Mouse (Mus musculus) adrenal gland, adult 2 months (tissue): ENCODE results near the gene 1700015G11Rik. TPM values are rescaled to one million over a fixed set of nuclear protein-coding genes. Genes with fewer than 3 reads are reported as not detected.

Experiments used
- DNase-seq: peaks from one replicate; pipeline ENCODE4 v3.0.0; 2021
- polyA plus RNA-seq: library from polyadenylated mRNA; depleted of rRNA; stranded (reverse); fragments of >200 nt; gene quantifications from 2 replicates; pipeline ENCODE4 v1.2.3, GENCODE M21; 2012; rRNA removed
- total RNA-seq, 2 experiments: library from RNA; stranded (reverse); gene quantifications; 2 replicates each; pipeline ENCODE4 v1.2.3; 2021

Gene 1700015G11Rik
- total and polyA plus RNA-seq, 3 experiments, result not detected

DNA sequence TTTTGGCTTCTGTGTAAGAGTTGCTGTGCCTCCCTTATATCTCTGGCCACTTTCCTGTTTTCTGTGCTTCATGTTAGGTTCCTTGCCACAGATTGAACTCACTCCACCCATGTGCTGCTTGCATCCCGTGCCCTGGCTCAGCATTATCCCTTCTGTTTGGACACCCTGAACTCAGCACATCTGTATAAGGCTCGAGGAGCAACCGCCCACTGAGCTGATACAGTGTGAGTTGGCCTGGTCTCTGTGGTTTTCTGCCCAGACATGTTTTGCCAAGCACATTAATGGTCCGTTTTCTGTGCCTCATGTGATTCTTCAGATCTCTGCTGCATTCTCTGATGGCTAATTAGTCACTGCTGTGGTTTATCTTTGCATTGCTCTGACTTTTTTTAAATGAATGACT lies 47.9 kb downstream of the 1700015G11Rik start:
- no peak for DNase-seq

DNA sequence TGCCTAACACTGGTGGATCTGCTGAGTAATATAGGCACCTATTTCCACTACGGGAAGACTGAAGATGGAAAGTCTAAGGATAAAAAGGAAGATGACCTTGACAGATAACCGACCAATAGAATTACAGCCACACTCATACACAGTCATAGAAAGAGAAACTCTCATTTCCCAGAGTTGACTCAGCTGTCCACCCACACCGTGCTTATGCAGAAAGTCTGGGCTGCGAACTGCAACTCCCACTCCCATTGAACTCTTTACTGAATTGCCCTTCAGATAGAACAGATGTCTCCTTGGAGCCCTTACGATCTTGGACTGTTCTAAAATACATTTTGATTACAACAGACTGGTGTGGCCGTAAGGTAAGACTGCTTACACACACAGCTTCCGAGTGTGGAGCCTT lies 50.8 kb downstream of the 1700015G11Rik start:
- peak; percentile 59 for DNase-seq

DNA sequence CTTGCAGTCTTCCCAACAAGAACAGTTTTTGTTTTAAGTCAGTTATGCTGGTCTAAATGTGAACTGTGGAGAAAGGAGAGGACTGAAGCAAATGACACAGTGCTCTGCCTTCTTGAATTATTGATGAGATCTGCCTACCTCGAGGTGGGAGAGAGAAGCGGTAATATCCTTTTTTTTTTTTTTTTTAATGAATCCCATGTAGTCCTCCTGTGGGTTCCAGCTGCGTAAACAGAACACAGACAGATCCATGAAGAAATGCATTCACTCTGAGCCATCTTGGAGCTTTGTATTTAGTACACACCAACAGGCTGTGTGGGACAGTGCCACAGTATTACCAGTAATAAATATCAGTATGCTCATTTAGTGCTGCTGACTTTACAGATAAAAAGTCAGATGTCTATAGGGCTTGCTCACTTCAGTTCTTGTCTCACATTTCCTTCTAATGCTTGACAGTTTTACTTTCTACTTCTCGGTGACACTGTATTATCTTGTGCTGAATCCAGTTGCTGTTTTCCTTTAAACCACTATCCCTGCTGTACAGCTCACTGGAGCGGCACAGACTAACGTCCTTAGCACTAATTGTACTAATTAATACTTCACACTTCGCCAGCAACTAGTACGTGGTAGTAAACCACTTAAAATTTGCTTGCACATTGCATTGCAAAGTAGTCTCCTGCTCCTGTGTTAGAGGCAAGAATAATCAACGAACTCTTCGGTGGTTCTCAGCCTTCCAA lies 53.1 kb downstream of the 1700015G11Rik start:
- DNase-seq, result no peak

Other genes starting within 250 kb of the 1700015G11Rik start
- 10 to 100 TPM; 36.2 to 45.1 TPM for gene Gas2, start 153.7 kb downstream of the 1700015G11Rik start, total RNA-seq
- gene Gas2, start 153.7 kb downstream of the 1700015G11Rik start, polyA plus RNA-seq, result 12.2 and 12.6 TPM in 2 replicates
- gene Fancf, start 153.5 kb downstream of the 1700015G11Rik start, total RNA-seq, result 1 to 10 TPM; 8.2 to 10.0 TPM
- gene Fancf, start 153.5 kb downstream of the 1700015G11Rik start, polyA plus RNA-seq, result 15.1 and 21.6 TPM in 2 replicates
- gene Svip, start 9.7 kb downstream of the 1700015G11Rik start, total RNA-seq, result 10 to 100 TPM; 23.0 to 26.7 TPM
- gene Svip, start 9.7 kb downstream of the 1700015G11Rik start, polyA plus RNA-seq, result 2.9 and 3.1 TPM in 2 replicates